Mouse (Mus musculus): ENCODE results near the gene Prr5. TPM values are rescaled to one million over a fixed set of nuclear protein-coding genes. Genes with fewer than 3 reads are reported as not detected.

Prr5 gene
- polyA plus RNA-seq, 1 experiment from 2014 or later = 11.4 TPM

- DNase-seq (ENCODE audit: low spot score) (no peak), ATAC-seq (replicated peaks; ENCODE audit: insufficient number of reproducible peaks, low FRiP score, low TSS enrichment, low read depth) (no peak)
- Histone ChIP-seq H3K36me3 (replicated peaks; ENCODE audit: control insufficient read depth, insufficient read depth, low read depth, low read length) (no peaks in the 10 kb centered on the region), H3K4me1 (ENCODE audit: control insufficient read depth, insufficient read depth, low read length) (no peaks in the 10 kb centered on the region; the same call in none of the 2 replicates), H3K9me3 (replicated peaks; ENCODE audit: control insufficient read depth, low read length) (no peaks in the 10 kb centered on the region), H3K27ac (replicated peaks; ENCODE audit: low read depth, low read length) (0 out of 2 replicates have a peak overlapping the region, but pooled peaks have one; percentile 13), H3K4me2 (ENCODE audit: low read depth, low read length) (no peak overlapping the region), H3K9ac (replicated peaks; ENCODE audit: low read length) (no peak overlapping the region), H3K27me3 (ENCODE audit: control insufficient read depth, insufficient read depth, low read length) (no peaks in the 10 kb centered on the region), H3K4me3 (ENCODE audit: low read depth, low read length) (no peak overlapping the region)
- WGBS = 59% methylated on average over 2 of the region's 2 CpGs
Observed at GRCm38 (mm10) chr15:84698189-84698588, 28.8 kb downstream of the Prr5 start.

DNA sequence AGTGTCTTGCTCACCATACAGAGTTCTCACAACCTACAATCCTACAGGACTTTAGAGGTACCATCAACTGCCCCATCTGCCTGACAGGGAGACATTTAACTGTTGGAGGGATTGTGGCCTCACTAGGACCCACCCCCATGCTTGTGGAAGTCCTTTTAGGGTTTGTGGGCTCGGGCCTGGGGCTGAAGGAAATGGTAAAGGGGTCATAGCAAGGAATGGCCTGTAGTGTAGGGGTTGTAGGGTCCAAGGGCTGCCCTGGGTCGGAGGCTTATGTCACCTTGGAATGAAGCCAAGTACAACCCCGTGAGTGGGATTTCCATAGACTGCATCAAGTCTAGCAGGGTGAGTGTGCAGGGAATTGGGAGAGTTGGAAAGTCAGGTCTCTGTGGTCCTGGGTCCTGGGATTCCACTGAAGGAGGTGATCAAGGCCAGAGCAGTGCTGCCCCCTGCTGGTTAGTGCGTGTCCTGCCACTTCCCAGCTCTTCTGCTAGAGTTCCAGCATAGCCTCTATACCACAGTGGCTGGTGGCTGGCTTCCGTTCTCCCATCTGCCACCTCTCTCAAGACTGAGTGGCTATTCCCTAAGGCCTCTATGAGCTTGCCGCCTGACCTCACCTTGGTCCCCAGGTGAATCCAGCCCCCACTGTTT lies 30.9 kb downstream of the Prr5 start:
- no peak overlapping the region for H3K4me2 ChIP-seq (ENCODE audit: low read depth, low read length)
- no peak overlapping the region for H3K27ac ChIP-seq (replicated peaks; ENCODE audit: low read depth, low read length)
- ATAC-seq (replicated peaks; ENCODE audit: insufficient number of reproducible peaks, low FRiP score, low TSS enrichment, low read depth) = no peak

DNA sequence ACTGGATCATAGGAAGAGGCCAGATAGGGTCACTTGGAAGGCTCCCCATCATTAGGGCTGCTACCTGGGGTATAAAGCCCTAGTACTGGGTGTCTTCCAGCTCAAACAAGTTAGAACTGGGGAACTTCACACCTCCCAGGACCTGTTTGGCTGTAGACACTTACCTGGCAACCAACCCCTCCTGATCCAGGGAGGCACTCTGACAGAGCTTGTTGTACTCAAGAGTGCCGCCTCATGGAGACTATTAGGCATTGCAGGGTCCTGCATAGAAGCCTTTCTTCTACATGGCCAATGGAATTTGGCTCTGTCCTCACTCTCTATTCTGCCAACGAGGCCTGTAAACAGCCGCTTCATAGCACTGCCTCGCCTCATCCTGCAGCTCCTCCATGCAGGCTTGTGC lies 32.5 kb downstream of the Prr5 start:
- no peaks in the 10 kb centered on the region for H3K27me3 ChIP-seq (ENCODE audit: control insufficient read depth, insufficient read depth, low read length)
- 33% methylated on average over 4 of the region's 4 CpGs for WGBS
- DNase-seq (ENCODE audit: low spot score) (peak; percentile 73), ATAC-seq (replicated peaks; ENCODE audit: insufficient number of reproducible peaks, low FRiP score, low TSS enrichment, low read depth) (no peak)
- no peak overlapping the region for H3K27ac ChIP-seq (replicated peaks; ENCODE audit: low read depth, low read length)
- H3K4me3 ChIP-seq (ENCODE audit: low read depth, low read length) = no peak overlapping the region
- no peaks in the 10 kb centered on the region for H3K36me3 ChIP-seq (replicated peaks; ENCODE audit: control insufficient read depth, insufficient read depth, low read depth, low read length)
- no peak overlapping the region for H3K4me2 ChIP-seq (ENCODE audit: low read depth, low read length)
- no peak overlapping the region for H3K9ac ChIP-seq (replicated peaks; ENCODE audit: low read length)
- H3K9me3 ChIP-seq (replicated peaks; ENCODE audit: control insufficient read depth, low read length) = no peaks in the 10 kb centered on the region
- H3K4me1 ChIP-seq (ENCODE audit: control insufficient read depth, insufficient read depth, low read length) = no peaks in the 10 kb centered on the region; the same call in none of the 2 replicates

More for the DNA sequence above, 30.9 kb downstream of the Prr5 start:
- H3K9me3 ChIP-seq (replicated peaks; ENCODE audit: control insufficient read depth, low read length) = no peaks in the 10 kb centered on the region
- 56% methylated on average over 6 of the region's 6 CpGs for WGBS
- H3K36me3 ChIP-seq (replicated peaks; ENCODE audit: control insufficient read depth, insufficient read depth, low read depth, low read length) = no peaks in the 10 kb centered on the region
- H3K4me1 ChIP-seq (ENCODE audit: control insufficient read depth, insufficient read depth, low read length) = no peaks in the 10 kb centered on the region; the same call in none of the 2 replicates
- no peaks in the 10 kb centered on the region for H3K27me3 ChIP-seq (ENCODE audit: control insufficient read depth, insufficient read depth, low read length)
- H3K4me3 ChIP-seq (ENCODE audit: low read depth, low read length) = no peak overlapping the region
- H3K9ac ChIP-seq (replicated peaks; ENCODE audit: low read length) = no peak overlapping the region
- DNase-seq (ENCODE audit: low spot score) = peak; percentile 83

- H3K27me3 ChIP-seq (ENCODE audit: control insufficient read depth, insufficient read depth, low read length) = no peaks in the 10 kb centered on the region
- H3K27ac ChIP-seq (replicated peaks; ENCODE audit: low read depth, low read length) = no peak overlapping the region
- no peak overlapping the region for H3K4me2 ChIP-seq (ENCODE audit: low read depth, low read length)
- DNase-seq (ENCODE audit: low spot score) (no peak), ATAC-seq (replicated peaks; ENCODE audit: insufficient number of reproducible peaks, low FRiP score, low TSS enrichment, low read depth) (no peak)
- no peak overlapping the region for H3K9ac ChIP-seq (replicated peaks; ENCODE audit: low read length)
- no peaks in the 10 kb centered on the region for H3K9me3 ChIP-seq (replicated peaks; ENCODE audit: control insufficient read depth, low read length)
- WGBS = 90% methylated on average over 29 of the region's 29 CpGs
- H3K4me3 ChIP-seq (ENCODE audit: low read depth, low read length) = no peak overlapping the region
- H3K4me1 ChIP-seq (ENCODE audit: control insufficient read depth, insufficient read depth, low read length) = no peaks in the 10 kb centered on the region; the same call in 1 of the 2 replicates
- H3K36me3 ChIP-seq (replicated peaks; ENCODE audit: control insufficient read depth, insufficient read depth, low read depth, low read length) = no peaks in the 10 kb centered on the region
Observed at GRCm38 (mm10) chr15:84702391-84703345, 33.2 kb downstream of the Prr5 start.

GRCm38 (mm10) chr15:84703992-84704391 lies 34.6 kb downstream of the Prr5 start:
- Histone ChIP-seq H3K27ac (replicated peaks; ENCODE audit: low read depth, low read length) (no peak overlapping the region), H3K27me3 (ENCODE audit: control insufficient read depth, insufficient read depth, low read length) (no peaks in the 10 kb centered on the region), H3K9ac (replicated peaks; ENCODE audit: low read length) (no peak overlapping the region), H3K4me3 (ENCODE audit: low read depth, low read length) (no peak overlapping the region), H3K36me3 (replicated peaks; ENCODE audit: control insufficient read depth, insufficient read depth, low read depth, low read length) (no peaks in the 10 kb centered on the region), H3K9me3 (replicated peaks; ENCODE audit: control insufficient read depth, low read length) (no peaks in the 10 kb centered on the region), H3K4me1 (ENCODE audit: control insufficient read depth, insufficient read depth, low read length) (no peaks in the 10 kb centered on the region), H3K4me2 (ENCODE audit: low read depth, low read length) (no peak overlapping the region)
- no peak for ATAC-seq (replicated peaks; ENCODE audit: insufficient number of reproducible peaks, low FRiP score, low TSS enrichment, low read depth)
- 86% methylated on average over 7 of the region's 7 CpGs for WGBS
- no peak for DNase-seq (ENCODE audit: low spot score)

- H3K4me3 ChIP-seq (ENCODE audit: low read depth, low read length) = no peak overlapping the region
- 85% methylated on average over 6 of the region's 6 CpGs for WGBS
- H3K9ac ChIP-seq (replicated peaks; ENCODE audit: low read length) = no peak overlapping the region
- no peaks in the 10 kb centered on the region for H3K27me3 ChIP-seq (ENCODE audit: control insufficient read depth, insufficient read depth, low read length)
- DNase-seq (ENCODE audit: low spot score) = no peak
- H3K9me3 ChIP-seq (replicated peaks; ENCODE audit: control insufficient read depth, low read length) = no peaks in the 10 kb centered on the region
- H3K4me2 ChIP-seq (ENCODE audit: low read depth, low read length) = no peak overlapping the region
- H3K4me1 ChIP-seq (ENCODE audit: control insufficient read depth, insufficient read depth, low read length) = no peaks in the 10 kb centered on the region
- no peak for ATAC-seq (replicated peaks; ENCODE audit: insufficient number of reproducible peaks, low FRiP score, low TSS enrichment, low read depth)
- H3K27ac ChIP-seq (replicated peaks; ENCODE audit: low read depth, low read length) = no peak overlapping the region
- H3K36me3 ChIP-seq (replicated peaks; ENCODE audit: control insufficient read depth, insufficient read depth, low read depth, low read length) = no peaks in the 10 kb centered on the region
Observed at GRCm38 (mm10) chr15:84705351-84705901, 36.0 kb downstream of the Prr5 start.

GRCm38 (mm10) chr15:84706983-84707619 lies 37.7 kb downstream of the Prr5 start:
- DNase-seq (ENCODE audit: low spot score) (no peak), ATAC-seq (replicated peaks; ENCODE audit: insufficient number of reproducible peaks, low FRiP score, low TSS enrichment, low read depth) (no peak)
- H3K4me2 ChIP-seq (ENCODE audit: low read depth, low read length) = no peak overlapping the region

More at GRCm38 (mm10) chr15:84706983-84707619, 37.7 kb downstream of the Prr5 start:
- Histone ChIP-seq H3K36me3 (replicated peaks; ENCODE audit: control insufficient read depth, insufficient read depth, low read depth, low read length) (no peaks in the 10 kb centered on the region), H3K27me3 (ENCODE audit: control insufficient read depth, insufficient read depth, low read length) (no peaks in the 10 kb centered on the region), H3K9ac (replicated peaks; ENCODE audit: low read length) (no peak overlapping the region), H3K9me3 (replicated peaks; ENCODE audit: control insufficient read depth, low read length) (no peaks in the 10 kb centered on the region), H3K4me3 (ENCODE audit: low read depth, low read length) (no peak overlapping the region), H3K27ac (replicated peaks; ENCODE audit: low read depth, low read length) (no peak overlapping the region), H3K4me1 (ENCODE audit: control insufficient read depth, insufficient read depth, low read length) (no peaks in the 10 kb centered on the region)
- 73% methylated on average over 6 of the region's 6 CpGs for WGBS

Measured in embryonic facial prominence, embryonic 11.5 days (tissue).